Mouse (Mus musculus): Measurements from ENCODE around the gene Nrd1.

Gene Nrd1

DNA sequence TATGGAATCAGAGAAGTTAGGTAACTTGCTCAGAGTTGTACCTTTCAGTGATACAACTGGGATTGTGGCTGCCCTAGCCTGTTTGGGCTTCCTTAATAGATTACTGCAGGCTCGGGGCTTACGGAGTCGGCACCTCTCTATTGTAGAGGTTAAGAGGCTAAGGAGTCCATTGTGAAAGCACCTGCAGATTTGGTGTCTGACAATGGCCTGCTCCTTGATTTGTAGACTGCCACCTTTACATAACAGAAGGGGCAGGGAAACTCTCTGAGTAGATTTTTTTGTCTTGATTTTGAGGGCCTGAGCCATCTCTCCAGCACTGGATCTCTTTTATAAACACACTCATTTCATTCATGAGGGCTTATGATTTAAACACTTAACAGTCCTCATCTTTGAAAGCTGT lies 26.1 kb downstream of the Nrd1 start:
- no peak for DNase-seq (ENCODE audit: low spot score)

DNA sequence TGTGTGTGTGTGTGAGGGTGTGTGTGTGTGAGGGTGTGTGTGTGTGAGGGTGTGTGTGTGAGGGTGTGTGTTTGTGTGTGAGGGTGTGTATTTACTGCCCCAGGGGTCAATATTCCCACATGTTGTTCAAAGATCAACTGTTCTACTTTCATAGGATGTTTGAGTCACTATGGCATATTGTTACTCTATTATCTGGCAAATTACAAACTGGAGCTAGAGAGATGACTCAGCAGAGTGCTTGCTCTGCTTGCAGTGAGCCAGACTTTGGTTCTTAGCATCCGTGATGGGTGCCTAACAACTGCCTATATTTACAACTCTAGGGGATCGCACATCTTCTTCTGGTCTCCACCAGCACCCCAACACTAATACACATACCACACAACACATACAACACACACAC lies 29.4 kb downstream of the Nrd1 start:
- DNase-seq (ENCODE audit: low spot score) = no peak

DNA sequence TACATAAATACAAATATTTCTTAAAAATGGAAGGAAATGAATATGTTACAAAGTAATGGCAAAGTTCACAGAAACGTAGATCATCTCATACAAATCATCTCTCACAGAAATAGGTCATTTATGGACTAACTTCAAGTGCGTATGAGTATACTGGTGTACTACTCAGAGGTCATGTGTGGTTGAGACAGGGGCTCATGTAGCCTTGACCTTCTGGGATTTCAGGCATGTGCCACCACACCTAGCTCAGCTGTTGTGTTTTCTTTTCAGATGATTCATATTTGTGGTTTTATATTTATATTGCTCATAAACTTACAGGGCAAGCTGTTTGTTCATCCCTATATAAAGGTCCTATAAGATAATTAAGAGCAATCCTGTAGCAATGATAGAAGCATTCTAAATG lies 29.8 kb downstream of the Nrd1 start:
- no peak for DNase-seq (ENCODE audit: low spot score)

DNA sequence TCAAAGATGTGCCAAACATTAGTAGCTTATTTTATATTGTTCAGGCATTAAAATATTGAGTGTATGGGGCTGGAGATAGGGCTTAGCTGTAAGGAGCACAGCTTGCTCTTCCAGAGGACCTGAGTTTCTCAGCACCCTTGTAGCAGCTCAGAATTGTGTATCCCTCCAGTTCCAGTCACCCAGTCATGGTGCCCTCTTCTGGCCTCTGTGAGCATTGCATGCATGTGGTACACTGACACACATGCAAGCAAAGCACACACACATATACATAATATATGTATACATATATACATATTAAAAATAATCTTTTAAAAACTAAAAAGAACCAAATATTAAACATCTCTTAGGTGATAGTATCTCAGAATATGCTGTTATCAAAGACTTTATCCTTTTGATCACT lies 35.9 kb downstream of the Nrd1 start:
- DNase-seq (ENCODE audit: low spot score) = peak; percentile 26

DNA sequence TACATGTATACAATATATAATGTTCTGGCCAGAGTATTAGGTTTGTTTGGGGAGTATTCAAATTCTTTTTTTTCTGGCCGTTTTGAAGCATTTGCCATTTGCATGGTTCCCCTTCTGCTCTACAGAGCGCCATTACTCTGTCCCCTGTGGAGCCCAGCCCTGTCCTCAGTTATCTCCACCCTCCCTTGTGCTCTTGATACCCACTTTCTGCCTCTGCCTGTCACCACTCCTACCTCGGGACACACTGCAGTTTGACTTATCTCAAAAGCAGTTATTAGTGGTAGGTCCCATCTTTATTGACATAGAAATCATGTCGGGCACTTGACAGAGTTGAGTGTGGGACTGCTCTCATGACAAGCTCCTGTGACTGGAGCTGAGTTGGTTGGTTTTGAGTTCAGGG lies 42.3 kb downstream of the Nrd1 start:
- no peak for DNase-seq (ENCODE audit: low spot score)

DNA sequence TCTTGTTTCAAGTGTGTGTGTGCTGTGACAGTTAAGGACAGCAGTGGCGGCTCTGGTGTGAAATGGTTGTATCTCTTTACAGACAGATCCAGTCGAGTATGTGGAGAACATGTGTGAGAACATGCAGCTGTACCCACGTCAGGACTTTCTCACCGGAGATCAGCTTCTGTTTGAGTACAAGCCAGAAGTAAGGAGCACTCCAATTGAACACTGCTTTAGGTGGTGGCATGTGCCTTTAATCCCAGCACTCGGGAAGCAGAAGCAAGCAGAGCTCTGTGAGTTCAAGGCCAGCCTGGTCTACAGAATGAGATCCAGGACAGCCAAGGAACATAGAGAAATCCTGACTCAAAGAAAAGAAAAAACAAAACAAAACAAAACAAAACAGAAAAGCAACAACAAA lies 42.8 kb downstream of the Nrd1 start:
- no peak for DNase-seq (ENCODE audit: low spot score)

DNA sequence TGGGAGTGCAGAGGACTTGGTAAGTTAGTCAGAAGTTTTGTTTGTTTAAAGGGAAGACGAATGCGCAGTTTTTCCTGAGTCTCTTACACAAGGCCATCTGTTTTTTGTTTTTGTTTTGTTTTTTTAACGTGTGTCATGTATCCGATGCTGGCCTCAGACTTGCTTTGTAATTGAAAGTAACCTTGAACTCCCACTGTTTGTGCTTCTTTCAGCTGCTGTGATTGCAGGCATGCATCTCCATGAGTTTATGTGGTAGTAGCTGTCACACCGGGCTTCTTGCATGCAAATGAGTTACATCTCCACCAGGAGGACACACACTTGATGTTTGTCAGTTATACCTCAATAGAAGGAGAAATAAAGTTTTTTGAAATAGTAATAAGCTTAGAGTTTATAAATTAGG lies 43.3 kb downstream of the Nrd1 start:
- no peak for DNase-seq (ENCODE audit: low spot score)

DNA sequence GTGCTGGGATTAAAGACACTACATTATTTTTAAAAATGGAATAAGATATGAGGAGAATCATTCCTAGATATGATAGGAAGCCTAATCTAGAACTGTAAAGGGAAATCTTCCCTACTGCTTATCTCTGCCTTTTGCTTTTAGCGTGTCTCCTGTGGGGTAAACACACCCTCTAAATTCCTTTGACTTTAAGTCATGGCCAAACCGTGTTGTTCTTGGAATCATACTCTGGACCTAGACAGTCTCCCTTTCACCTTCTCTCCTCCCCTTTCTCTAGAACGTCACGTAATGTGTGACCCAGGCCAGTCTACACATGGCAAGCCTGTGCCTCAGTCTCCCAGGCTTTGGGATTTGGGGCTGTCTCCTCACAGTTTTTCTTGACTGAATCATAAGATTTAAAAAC lies 47.8 kb downstream of the Nrd1 start:
- DNase-seq (ENCODE audit: low spot score) = no peak

DNA sequence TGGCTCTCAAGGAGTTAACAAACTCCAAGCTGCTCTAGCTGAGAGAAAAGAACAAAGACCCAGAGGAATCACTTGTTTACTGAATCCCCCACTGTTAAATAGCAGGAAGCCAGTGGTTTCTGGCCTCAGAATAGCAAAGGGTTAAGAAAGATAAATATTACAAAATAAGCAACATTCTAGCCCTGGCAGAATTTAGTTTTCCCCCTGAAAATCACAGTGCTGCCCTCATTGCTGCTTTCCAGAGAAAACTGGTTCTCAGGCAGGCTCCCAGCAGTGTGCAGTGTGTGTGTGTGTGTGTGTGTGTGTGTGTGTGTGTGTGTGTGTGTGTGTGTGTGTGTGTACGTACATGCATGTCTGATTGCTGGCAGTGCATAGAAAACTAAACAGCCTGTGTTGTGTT lies 51.8 kb downstream of the Nrd1 start:
- DNase-seq (ENCODE audit: low spot score) = no peak

DNA sequence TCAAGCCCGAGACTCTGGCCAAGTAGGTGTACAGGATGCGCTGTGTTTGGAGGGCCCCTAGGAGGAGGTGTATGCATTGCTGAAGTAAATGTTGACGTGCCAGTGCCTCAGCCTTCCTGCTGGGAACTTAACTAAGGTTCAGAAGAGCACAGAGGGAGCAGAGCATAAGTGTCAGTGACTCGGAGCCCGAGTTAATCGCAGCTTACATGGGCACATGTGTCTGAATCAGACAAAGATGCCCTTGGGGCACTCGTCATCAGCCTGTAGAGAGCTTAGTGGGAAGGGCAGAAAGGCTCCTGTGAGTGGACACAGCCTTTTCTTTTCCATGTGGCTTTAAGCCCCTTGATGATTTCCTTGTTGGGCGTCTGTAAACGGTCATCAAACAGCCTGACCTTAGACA lies 53.5 kb downstream of the Nrd1 start:
- DNase-seq (ENCODE audit: low spot score) = no peak

DNA sequence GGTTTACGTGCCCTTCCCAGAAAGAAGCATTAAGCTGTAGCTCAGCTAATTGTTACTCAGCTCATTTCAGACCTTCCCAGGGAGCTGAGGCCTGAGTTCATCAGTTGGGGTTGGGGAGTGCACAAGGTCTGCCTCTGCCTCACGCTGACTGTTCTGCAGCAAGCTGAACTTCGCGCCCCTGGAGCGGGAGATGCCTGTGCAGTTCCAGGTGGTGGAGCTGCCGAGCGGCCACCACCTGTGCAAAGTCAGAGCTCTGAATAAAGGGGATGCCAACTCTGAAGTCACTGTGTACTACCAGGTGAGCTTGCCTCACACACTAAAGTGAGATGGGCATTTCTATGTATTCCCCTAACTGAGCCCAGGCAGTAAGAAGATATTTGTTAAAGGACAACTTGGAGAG lies 55.9 kb downstream of the Nrd1 start:
- DNase-seq (ENCODE audit: low spot score) = no peak

DNA sequence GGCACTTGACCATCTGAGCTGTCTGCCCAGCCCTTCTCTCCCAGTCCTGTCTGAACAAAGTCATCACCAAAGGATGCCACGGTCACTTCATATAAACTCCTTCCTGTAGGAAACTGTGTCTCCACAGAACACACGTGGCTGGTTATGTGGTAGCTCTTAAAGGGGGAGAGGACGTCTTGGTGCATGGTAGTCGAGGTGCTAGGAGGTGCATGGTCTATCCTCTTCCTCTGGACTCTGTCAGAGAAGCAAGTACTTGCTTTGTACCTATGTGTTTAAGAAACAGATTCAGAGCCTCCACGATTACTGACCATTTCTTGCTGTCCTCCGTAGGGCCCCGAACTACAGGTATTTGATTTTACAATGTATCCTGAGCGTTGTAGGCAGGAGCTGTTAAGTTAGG lies 57.2 kb downstream of the Nrd1 start:
- no peak for DNase-seq (ENCODE audit: low spot score)

DNA sequence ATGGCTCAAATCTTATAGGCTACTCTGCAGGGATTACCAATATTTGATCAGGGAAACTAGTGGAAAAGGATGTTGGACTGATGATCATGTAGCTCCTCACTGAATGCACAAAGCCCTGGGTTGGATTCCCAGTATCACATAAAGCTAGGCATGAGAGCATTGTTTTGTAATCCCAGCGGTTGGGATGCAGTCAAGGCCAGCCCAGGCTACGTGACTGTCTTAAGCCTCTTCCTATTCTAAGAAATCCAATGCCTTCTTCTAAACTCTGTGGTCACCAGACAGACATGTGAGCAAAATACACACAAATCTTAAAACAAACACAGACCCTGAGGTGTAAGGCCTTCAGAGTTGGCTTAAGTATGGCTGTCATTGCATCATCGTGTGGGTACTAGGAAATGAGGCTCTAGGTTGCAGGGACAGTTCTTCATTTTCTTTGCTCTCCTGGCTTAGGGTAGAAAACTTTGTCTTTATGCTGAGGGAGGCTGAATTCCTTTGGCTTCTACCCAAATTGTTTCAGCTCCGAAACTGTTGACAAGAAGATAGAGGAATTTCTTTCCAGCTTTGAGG lies 58.9 kb downstream of the Nrd1 start:
- DNase-seq (ENCODE audit: low spot score) = peak; percentile 64

DNA sequence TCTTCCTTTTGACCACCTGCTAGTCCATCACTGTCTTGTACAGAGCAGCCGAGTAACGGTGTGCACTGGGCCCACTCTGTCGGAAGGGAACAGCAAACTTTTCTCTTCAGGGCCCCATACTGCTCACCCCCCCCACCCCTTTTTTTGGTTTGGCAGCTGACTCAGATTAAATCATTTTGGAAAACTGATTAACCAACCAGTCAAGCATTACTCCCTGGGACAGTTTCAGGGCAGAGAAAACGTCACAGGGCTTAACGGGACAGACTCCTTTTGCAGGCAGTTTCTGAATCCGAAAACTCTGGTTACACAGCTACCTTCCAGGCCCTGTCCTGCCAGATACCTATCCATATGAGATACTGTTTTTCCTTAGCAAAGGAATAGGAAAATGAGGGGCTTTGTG lies 64.5 kb downstream of the Nrd1 start:
- DNase-seq (ENCODE audit: low spot score) = no peak

DNA sequence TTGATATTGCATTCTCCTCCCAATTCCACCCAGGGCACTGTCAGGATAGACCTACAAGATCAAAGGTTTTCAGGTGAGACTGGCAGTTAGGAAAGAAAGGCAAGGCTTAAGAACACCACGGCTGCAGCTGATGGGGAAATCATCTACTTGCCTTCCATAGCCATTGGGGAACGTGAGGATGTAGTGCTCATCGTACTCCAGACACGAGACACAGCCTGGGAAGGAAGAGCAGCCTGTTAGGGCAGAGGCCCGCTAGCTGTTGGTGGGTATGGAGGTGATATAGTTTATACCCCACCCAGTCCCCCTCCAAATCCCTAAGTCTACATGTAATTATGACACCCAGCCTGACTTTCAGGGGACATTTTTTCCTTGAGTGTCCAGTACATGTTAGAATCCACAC lies 65.3 kb downstream of the Nrd1 start:
- no peak for DNase-seq (ENCODE audit: low spot score)

DNA sequence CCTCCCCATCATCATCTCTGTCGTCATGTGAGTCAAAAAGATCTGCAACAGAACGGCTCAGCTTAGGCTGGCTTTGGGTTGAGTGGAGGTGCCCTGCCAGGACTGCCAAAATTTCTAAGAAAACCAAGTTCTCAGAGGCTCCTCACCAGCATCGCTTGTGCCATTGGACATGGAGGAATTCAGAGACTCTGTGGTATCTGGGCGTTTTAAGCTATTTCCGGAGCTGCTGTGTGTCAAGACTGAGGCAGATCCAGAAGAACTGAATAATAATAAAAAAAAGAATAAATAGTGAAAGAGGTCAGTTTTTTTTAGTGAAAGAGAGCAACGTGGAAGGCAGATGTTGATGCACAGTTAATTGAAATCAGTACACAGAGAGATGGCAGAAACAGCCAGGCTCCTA lies 72.4 kb downstream of the Nrd1 start:
- no peak for DNase-seq (ENCODE audit: low spot score)

DNA sequence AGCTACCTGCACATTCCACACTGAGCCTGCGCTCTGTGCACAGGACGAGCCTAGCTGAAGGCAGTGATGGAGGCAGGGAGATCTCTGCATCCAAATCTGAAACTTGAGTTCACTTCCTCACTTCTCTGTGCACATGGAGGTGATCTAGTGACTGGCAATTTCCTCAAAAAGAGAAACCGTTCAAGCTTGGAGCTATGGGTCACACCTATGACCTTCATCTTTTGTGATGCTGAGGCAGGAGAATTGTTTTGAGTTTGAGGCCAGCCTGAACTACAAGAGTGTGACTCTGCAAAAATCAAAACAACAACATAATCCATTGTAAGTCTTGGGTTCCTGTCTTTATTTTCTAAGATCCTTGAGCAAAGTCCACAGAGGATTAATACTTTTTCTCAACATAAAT lies 72.8 kb downstream of the Nrd1 start:
- no peak for DNase-seq (ENCODE audit: low spot score)

DNA sequence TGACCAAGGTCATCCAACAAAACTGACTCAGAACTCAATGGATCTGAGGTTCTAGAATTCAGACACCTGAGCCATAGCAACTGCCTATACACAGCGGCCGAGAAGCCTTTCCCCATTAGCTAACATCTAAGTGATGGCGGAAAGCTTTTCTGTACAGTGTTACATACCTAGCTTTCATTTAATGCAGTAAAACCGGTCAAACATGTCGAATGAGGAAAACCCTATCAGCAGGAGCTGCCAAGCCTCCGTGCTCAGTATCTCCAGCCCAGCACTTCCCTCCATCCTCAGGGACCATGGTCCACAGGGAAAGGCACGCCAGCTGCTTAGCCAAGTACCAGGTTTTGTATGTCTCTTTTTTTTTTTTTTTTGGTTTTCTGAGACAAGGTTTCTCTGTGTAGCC lies 78.5 kb downstream of the Nrd1 start:
- DNase-seq (ENCODE audit: low spot score) = no peak

DNA sequence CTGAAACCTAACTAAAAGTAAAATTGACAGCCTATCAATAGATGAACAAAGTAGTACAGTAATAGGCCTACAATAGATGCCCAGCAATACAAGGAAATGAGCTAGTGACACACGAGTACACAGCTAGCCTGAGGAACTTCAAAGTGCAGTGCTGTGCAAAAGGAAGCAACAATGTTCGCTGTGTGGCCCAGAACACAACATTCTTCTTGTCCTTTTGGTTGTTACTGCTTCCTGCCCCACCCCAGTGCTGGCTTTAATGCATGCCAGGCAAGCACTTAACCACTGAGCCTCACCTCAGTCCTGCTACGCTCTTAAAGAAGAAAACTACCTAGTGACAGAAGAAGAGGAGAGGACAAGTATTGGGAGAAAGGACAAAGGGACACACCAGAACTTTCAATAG lies 79.2 kb downstream of the Nrd1 start:
- no peak for DNase-seq (ENCODE audit: low spot score)

DNA sequence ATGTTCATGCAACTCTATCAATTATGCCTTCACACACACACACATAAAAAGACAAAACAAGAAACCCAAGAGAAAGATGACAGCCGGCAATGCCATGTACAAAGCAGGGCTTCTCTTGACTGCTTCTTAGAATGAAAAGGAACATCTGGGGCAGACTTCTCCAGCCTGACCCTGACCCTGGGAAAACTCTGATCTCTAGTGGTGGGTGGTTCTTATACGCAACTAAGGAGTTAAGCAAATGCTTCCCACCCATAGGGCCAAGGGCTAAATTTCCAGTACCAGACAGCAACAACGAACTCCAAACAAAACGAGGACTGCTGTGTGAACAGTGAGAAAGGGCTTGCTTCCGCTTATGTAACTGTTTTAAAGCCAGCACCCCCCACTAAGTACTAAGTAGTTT lies 79.7 kb downstream of the Nrd1 start:
- no peak for DNase-seq (ENCODE audit: low spot score)

DNA sequence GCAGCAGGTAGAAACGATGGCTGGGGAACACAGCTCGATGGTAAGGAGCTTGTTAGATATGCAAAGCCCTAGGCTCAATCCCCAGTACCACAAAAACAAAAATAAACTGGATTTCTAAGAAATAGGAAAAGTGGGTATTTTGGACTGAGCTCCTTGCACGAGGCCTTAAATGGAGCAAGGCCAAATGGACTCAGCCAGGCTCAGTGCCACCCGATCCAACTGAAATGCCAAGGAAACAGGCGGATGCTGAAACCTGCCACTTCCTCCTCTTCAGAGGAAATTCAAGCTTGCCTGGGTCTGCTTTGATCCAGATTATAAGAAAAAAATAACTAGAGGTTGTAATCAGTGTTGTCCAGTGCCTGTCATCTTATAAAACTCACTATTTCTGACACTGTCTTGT lies 88.7 kb downstream of the Nrd1 start:
- no peak for DNase-seq (ENCODE audit: low spot score)

DNA sequence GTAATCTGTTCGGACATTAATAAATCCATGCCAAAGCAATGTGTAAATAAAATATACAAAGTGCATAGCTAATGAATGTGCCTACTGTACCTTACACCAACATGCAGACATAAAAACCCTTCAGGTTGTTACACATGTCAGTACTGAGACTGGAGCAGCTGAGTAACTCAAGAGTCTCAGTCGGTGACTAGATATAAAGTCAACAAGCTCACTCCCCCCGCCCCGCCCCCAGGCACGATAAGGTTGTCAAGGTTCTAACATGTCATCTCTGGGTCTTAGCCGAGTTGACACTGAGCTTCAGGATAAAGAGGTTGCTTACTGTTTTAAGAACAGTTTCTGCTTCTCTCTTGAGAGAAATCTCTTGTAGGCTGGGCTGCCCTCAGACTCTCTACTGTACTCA lies 89.5 kb downstream of the Nrd1 start:
- DNase-seq (ENCODE audit: low spot score) = peak; percentile 61

DNA sequence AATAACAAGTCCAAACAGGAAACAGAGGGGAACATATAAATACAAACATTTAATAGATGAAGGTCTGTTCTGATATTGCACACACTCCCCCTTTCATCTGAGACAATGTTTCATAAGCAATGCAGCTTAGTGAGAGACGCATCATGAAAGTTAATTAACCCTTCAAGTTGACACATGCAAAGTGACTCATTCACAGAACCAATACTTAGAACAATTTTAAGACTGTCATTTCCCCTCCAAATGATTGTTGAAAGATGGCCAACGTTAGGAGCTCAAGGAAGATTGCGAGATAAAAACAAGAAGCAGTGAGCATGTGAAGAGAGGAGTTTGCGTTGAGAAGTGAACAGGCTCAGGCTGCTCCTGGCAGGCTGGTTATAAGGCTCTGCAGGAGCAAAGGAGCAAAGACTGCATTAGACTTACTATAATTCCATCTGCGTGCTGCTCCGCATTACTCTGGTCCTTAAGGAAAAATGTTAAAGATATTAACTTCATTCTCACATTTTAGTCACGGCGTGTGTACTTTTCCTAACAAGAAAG lies 90.9 kb downstream of the Nrd1 start:
- DNase-seq (ENCODE audit: low spot score) = no peak

DNA sequence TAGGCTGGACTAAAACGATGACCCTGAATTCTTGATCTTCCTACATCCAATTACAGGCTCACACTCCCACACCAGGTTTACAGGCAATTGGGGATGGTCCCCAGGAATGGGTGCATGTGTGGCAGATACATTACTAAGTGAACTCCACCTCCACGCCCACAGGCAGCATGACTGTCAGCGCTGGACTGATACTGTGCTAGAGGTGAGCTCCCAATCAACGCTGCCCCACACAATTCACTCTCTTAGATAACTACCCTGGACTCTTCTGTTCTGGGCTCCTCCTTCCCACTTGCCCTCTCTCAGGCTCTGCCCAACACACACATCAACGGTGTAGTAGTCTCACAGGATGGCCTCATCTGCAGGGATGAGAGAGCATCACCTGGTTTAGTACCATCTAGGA lies 91.9 kb downstream of the Nrd1 start:
- DNase-seq (ENCODE audit: low spot score) = no peak

DNA sequence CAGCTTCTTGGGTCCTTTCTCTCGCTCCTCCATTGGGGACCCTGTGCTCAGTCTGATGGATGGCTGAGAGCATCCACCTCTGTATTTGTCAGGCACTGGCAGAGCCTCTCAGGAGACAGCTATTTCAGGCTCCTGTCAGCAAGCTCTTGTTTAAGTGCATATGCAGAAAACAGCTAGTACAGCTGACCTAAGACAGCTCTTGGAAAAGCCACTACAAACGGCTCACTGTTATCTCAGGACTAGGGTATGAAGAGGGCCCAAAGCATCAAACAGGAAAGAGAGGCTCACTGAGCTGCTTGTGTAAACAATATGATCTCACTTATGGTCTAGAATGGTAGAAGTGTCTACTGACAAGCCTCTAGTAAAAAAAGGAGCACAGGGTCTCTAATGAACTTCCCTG lies 93.8 kb downstream of the Nrd1 start:
- DNase-seq (ENCODE audit: low spot score) = no peak
